Mouse (Mus musculus) small intestine, adult 2 months (tissue): ENCODE measurements around the gene Olfr527.

Source experiments
- CTCF ChIP-seq: fragments of 200-500 bp; IDR thresholded peaks from 2 replicates; pipeline ENCODE4 v1.5.1; 2012; ENCODE audit warnings: low read depth, mild to moderate bottlenecking, control low read depth, inconsistent platforms, low read length, moderate library complexity, mixed read lengths; ENCODE audit not compliant: insufficient replicate concordance, insufficient read length; ENCODE audit errors: extremely low read depth
- POLR2A ChIP-seq: fragments of 200-500 bp; IDR thresholded peaks from 2 replicates; pipeline ENCODE4 v1.6.1; 2012; ENCODE audit warnings: low read depth, mild to moderate bottlenecking, control low read depth, inconsistent platforms, low read length, moderate library complexity

GRCm38 (mm10) chr7:140296876-140297275 is 36.9 kb upstream of the Olfr527 start:
- TF ChIP-seq CTCF, result no peak
- no peak for TF ChIP-seq POLR2A
